Mouse (Mus musculus) naive thymus-derived CD4-positive, alpha-beta T cell, adult 2 months (primary cell): ENCODE measurements around the gene Pkig.
A peak's percentile ranks its signal among the peaks of the same experiment; 100 is the strongest.
"Not testable (repeated sequence)": the region's sequence is repeated elsewhere in the genome, so short reads cannot be mapped to it uniquely, and the experiment has no call there.

ENCODE experiments used
- DNase-seq: peaks from one replicate; pipeline ENCODE4 v3.0.0-alpha.2; 2011; ENCODE audit warnings: low read depth

The Pkig gene

GRCm38 (mm10) chr2:163682344-163682743, 24.2 kb downstream of the Pkig start:
- no peak for DNase-seq

DNA sequence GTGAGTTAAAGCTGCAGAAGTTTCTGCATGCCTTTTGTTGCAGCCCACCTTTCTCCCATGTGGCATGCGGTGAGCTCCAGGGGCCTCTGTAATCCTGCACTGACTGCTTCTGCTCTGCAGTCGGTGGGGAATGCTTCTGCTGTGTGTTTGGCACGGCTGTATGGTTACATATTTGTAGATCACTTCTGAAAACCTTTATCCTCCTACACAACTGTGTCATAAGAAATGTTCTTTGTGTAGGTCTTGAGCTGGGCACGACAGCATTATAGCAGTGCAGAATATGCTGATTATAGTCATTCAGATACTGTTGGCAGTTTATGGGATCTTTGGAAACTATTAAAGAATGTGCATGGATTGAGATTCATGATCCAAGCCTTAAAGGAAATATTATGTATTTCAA, 27.1 kb downstream of the Pkig start:
- DNase-seq, result no peak

GRCm38 (mm10) chr2:163685761-163686200, 27.6 kb downstream of the Pkig start:
- no peak for DNase-seq

DNA sequence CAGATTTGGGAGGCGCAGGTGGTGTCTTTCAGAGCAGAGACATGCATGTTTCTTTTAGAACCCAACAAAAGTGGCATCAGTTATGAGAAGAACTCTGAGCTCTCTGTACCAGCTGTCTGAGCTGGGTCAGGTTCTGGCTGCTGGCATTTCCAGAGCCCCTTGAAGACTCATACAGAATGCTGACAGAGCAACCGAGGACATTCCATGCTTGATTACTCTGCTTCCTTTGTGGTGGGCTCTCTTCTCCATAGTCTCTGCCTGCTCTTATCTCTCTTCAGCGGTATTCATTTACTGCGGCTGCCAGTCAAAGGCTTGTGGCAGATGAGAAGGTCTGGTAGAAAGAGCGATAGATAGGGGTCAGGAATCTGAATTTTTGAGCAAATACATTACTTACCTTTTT, 28.0 kb downstream of the Pkig start:
- no peak for DNase-seq

- no peak for DNase-seq
Observed at GRCm38 (mm10) chr2:163686886-163687285, 28.7 kb downstream of the Pkig start.

DNA sequence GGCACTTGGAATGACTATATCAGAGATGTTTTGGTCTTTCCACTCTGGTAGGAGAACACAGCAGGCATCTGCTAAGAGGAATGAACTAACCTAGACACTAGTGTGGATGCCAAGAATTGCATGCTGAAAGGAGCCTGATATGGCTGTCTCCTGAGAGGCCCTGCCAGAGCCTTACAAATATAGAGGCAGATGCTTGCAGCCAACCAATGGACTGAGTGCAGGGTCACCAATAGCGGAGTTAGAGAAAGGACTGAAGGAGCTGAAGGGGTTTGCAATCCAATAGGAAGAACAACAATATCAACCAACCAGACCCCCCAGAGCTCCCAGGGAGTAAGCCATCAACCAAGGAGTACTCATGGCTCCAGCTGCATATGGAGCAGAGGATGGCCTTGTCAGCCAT, 30.2 kb downstream of the Pkig start:
- DNase-seq, result not testable (repeated sequence)

GRCm38 (mm10) chr2:163689771-163690170, 31.6 kb downstream of the Pkig start:
- DNase-seq, result no peak

DNA sequence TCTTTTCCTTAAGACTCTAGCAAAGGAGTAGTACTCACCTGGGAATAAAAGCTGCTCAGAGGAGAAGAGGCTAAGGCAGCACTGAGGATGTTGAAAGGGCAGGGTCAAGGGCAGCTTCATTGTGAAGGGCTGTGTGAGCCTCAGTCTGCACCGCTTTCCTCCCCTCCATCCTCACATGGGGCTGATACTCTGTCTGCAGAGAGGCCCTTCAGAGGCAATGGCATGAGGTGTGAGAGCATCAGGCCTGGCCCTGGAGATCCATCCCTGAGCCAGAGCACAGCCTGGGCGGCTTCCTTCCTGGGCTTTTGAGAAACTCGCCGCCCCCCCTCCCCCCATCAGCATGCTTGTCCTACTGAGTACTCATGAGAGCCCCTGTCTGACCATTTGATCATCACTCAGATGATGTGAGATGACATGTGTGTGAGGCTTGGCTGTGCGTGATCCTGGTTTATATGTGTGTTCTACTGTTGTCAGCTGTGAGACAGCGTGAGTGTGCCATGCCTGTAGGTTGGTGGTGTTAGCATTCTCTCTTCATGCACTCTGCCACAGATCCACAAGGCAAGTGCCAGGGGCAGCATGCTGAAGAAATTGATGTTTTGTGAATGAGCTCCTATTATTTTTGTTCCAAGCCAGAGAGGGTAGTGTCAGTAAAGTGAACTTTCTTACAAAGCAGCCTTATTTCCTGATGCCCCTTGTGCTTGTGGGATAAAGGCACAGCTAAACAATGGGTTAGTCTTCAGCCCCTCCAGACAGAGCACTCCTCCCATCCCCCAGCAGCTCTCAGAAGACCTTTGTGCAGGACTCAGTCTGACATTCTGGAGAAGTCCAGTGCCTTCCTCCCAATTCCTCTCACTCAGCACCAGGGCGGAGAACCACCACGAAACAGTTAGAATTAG, 32.5 kb downstream of the Pkig start:
- DNase-seq, result no peak

- DNase-seq, result no peak
Observed at GRCm38 (mm10) chr2:163691846-163692605, 33.8 kb downstream of the Pkig start.

GRCm38 (mm10) chr2:163692873-163693612, 34.9 kb downstream of the Pkig start:
- no peak for DNase-seq

DNA sequence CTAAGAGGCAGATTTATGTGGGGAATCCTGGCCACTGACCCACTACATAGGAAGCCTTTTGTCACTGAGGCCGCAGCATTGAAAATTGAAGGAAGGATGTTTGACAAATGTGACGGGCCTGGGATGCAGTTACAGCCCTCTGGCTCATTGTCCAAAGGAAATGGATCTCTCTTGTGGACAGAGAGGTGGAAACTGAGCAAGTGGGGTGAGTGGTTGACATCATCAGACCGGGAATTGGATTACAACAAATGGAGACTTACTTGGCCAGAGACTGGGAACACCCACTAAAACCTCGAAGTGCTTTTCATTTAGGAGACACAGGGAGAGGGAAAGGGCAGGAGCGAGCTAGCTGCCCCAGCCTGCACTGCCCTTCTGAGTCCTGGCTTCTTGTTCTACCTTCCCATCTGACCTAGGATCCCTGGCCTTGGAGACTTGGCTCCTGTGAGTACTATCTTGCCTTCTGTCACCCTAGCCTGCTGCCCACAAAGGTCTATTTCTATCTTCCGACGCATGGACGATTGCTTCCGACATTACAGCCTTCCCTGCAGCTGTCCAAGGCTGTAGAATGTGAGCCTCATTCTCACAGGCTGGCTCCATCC, 35.6 kb downstream of the Pkig start:
- no peak for DNase-seq

- no peak for DNase-seq
Observed at GRCm38 (mm10) chr2:163696763-163697162, 38.6 kb downstream of the Pkig start.

- DNase-seq, result peak; percentile 58
Observed at GRCm38 (mm10) chr2:163697764-163698480, 39.7 kb downstream of the Pkig start.

DNA sequence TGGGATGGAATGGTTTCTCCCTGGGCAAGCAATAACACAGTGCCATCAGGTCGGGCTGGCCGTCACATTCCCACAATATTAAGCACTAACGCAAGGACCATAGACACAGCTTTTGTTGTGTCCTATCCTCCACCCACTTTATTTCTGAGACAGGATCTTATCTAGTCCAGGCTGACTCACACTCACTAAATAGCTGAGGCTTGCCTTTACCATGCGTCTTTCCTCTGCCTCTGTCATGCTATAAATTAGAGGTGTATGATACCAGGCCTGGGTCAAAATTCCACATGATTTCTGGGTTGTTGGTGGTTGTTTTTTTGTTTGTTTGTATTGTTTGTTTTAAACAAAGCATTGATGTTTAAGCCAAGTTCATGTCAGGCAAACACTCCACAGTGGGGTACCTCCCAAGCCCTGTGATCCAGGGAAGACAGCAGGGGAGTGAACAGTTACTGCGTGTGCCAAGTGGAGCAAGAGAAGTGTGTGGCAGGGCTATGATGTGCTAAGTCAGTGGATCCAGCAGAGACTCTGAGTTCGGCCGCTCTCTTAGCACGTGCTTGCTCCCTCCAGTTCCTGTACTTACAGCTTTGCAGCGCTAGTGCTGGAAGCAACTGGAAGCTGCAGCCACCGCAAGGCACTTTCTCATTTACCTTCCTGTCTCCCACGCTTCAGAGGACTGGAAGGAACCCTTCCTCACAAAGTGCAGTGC, 41.0 kb downstream of the Pkig start:
- no peak for DNase-seq

DNA sequence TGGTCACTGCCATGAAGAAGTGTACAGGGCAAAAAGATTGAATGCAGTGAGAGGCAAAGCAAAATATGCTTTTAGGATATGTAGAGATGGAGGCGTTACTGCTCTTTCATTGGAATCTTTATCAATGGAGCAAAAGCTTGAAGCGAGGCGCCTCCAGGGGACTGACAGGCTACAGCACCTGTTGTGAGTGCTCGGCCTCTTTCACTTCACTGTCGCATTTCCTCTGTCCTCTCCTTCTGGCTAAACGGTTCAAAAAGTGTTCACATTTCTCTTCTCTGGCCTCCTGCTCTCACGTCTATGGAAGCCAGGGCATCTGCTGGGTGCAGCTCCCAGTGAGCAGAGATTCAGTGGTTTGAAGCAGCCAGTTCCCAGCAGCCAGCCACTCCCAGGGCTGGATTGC, 44.2 kb downstream of the Pkig start:
- no peak for DNase-seq

- DNase-seq, result no peak
Observed at GRCm38 (mm10) chr2:163702921-163703320, 44.7 kb downstream of the Pkig start.

GRCm38 (mm10) chr2:163703599-163704260, 45.5 kb downstream of the Pkig start:
- DNase-seq, result no peak

DNA sequence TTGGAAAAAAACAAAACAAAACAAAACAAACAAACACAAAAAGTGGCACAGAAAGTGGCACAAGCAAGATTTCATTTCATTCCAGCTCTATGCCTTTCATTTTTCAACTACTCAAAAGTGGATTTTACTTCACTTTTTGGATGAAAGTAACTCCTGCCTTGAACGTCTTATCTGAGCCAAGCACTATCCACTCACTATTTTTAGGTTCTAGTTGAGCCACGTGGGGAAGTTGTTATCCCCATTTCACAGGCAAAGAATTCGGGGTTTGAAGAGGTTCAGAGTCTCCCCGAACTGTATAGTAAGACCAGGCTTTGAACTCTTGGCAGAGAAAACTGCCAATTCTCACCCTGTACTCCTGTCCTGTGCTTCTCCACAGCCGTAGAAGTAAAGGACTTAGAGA, 50.1 kb downstream of the Pkig start:
- no peak for DNase-seq

- no peak for DNase-seq
Observed at GRCm38 (mm10) chr2:163708763-163709250, 50.6 kb downstream of the Pkig start.

DNA sequence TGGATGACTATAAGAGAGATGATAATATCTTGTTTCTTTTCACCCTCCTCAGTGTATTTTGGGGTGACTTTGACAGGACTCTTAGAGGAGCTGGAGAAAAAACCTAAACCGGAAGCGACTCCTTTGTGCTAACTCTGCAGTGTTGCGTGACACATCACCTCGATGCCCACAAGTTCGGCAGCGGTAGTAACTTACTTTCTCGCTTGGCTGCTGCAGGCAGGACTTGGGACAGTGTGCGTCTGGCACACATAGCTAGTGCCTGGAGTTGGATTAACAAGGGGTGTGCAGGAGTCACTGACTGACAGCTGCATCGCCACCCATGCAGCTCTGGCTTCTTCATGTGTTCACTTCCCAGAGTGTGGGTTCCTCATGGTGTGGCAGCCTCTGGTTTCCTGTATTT, 51.8 kb downstream of the Pkig start:
- DNase-seq, result peak; percentile 16
